Mouse (Mus musculus) kidney, embryonic 16.5 days (tissue): ENCODE measurements around the gene Ormdl3. TPM values are rescaled to one million over a fixed set of nuclear protein-coding genes. Genes with fewer than 3 reads are reported as not detected.

Experiments used
- ATAC-seq: fragments of 200-750 bp; cut with Nextera tagmentation; 2 replicates; pipeline ENCODE4 v1.8.0; 2017; ENCODE audit warnings: moderate TSS enrichment; ENCODE audit not compliant: low FRiP score, low TSS enrichment
- H3K27ac ChIP-seq: fragments of 300-500 bp; sonication (generic); 2 replicates; pipeline ENCODE4 v1.5.1; 2014; ENCODE audit warnings: low read length
- H3K27me3 ChIP-seq: fragments of 300-500 bp; sonication (generic); 2 replicates; pipeline ENCODE4 v1.6.1; 2014; ENCODE audit warnings: low read length, control low read depth, mixed read lengths; ENCODE audit not compliant: insufficient read depth
- H3K36me3 ChIP-seq: fragments of 300-500 bp; sonication (generic); 2 replicates; pipeline ENCODE4 v1.6.1; 2014; ENCODE audit warnings: low read length, control low read depth, mixed read lengths; ENCODE audit not compliant: insufficient read depth
- H3K4me1 ChIP-seq: fragments of 300-500 bp; sonication (generic); 2 replicates; pipeline ENCODE4 v1.6.1; 2014; ENCODE audit warnings: low read length, control low read depth, mixed read lengths; ENCODE audit not compliant: insufficient read depth
- H3K4me2 ChIP-seq: fragments of 300-500 bp; sonication (generic); replicated peaks from 2 replicates; pipeline ENCODE4 v1.6.1; 2014; ENCODE audit warnings: low read depth, low read length
- H3K4me3 ChIP-seq: fragments of 300-500 bp; sonication (generic); 2 replicates; pipeline ENCODE4 v1.5.1; 2014; ENCODE audit warnings: mild to moderate bottlenecking, low read length
- H3K9ac ChIP-seq: fragments of 300-500 bp; sonication (generic); replicated peaks from 2 replicates; pipeline ENCODE4 v1.6.1; 2014; ENCODE audit warnings: low read length
- H3K9me3 ChIP-seq: fragments of 300-500 bp; sonication (generic); 2 replicates; pipeline ENCODE4 v1.6.1; 2016; ENCODE audit warnings: low read length, control low read depth
- WGBS: fragments of 180-500 bp; shearing (Covaris S2); extraction: QIAGEN DNeasy Blood & Tissue Kit; methylation state at CpG from one replicate; pipeline ENCODE4 v1.1.7; 2014; 5-methylcytosine and 5-hydroxymethylcytosine counted together
- polyA plus RNA-seq: library from polyadenylated mRNA; unstranded; fragments of >200 nt; fragmentation: Nextera tagmentation; extraction: Ambion mirVana; gene quantifications from 2 replicates; pipeline ENCODE4 v1.2.1, GENCODE M21; 2015

Gene Ormdl3
- polyA plus RNA-seq, 1 experiment from 2014 or later: 67.2 TPM

DNA sequence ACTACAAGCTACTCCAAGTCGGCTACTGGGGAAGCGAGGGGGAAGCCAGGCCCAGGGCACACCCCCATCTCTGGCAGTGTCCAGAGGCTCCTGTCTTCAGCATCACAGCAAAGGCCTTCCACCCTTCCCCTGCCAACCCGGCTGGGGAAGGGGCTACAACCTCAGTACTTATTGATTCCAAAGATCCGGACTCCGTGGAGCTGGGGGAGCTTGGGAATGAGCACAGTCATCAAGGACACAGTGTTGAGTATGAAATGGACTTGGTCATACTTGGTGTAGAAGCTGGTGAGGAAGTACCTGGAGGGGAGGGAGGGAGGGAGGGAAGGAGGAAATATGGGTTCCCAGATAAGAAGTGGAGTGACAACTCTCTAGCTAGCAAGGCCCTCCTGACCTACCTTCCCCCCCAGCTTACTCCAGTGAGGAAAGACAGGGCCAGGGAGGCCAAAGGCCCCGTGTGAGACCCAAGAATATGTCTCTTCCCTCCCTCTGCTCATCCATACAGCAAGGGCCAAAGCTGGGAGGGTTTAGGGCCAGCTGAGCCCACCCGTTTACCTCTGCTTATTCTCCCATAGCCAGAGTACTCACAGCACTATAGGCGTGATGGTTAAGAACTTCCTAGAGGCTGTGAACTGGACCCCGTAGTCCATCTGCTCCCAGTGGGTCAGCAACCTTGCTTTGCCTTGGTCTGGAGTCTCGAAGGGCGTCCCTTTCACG is 4.5 kb downstream of the Ormdl3 start:
- Histone ChIP-seq H3K4me1 (peaks cover 23% of the 10 kb centered on the region), H3K9me3 (no peaks in the 10 kb centered on the region), H3K27ac (no peak overlapping the region), H3K4me3 (no peak overlapping the region), H3K36me3 (peaks cover 20% of the 10 kb centered on the region), H3K9ac (no peak overlapping the region), H3K4me2 (no peak overlapping the region), H3K27me3 (no peaks in the 10 kb centered on the region)
- ATAC-seq: no peak
- WGBS: 89% methylated on average over 12 of the region's 12 CpGs

DNA sequence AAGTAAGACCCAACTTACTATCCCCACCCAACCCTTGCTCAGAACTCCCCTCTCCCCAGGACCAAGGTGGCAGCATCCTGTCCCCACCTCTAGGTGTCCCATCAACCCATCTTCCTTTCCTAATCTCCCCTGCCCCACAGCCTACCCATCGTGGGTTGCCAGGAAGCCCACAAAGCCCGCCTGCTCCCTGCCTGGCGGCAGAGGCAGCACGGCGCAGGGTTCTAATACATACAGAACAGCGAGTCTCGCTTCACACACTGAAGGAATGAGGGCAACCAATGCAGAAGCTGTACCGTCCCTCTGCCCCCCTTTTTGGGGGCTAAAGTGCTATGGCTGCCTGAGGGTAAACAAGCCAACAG is 5.2 kb downstream of the Ormdl3 start:
- peaks cover 20% of the 10 kb centered on the region for H3K36me3 ChIP-seq
- no peak overlapping the region for H3K27ac ChIP-seq
- H3K27me3 ChIP-seq: no peaks in the 10 kb centered on the region
- no peaks in the 10 kb centered on the region for H3K9me3 ChIP-seq
- peaks cover 18% of the 10 kb centered on the region for H3K4me1 ChIP-seq
- H3K9ac ChIP-seq: no peak overlapping the region
- ATAC-seq: no peak
- no peak overlapping the region for H3K4me3 ChIP-seq
- H3K4me2 ChIP-seq: no peak overlapping the region
- WGBS: 90% methylated on average over 8 of the region's 8 CpGs

DNA sequence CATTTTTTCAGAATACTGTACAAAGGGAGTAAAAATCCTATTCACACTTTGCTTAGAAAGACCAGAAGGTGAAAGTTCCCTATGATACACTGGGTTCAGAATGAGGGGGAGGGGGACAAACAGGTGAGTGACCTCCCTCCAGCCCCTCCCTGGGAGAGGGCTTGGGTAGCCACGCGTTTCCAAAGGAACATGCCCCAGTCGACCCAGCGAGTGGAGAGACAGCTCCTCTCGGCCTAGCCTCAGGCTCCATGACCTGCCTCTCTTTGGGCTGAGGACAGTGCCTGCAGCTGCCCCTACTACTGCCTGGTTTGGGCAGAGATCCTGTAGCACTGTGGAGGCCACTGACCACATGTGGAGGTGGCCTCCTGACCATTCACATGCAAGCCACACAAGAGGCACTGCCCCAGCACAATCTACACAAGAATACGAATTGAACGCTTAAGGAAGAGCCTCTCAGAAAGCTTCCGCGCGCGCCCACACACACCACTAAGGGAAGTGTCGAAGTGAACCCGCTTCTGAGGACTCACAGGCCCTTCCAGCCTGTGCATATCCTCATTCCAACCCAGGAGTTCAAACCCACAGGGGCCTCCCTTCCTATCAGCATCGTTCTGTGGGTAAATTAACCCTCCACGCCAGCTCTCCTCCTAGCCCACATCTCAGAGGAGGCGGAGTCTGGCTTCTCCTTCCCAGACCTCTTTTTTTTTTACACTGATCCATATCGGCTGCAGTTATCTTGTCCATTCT is 5.7 kb downstream of the Ormdl3 start:
- Histone ChIP-seq H3K9ac (no peak overlapping the region), H3K4me1 (peaks cover 17% of the 10 kb centered on the region), H3K4me2 (no peak overlapping the region), H3K27me3 (no peaks in the 10 kb centered on the region), H3K27ac (no peak overlapping the region), H3K4me3 (no peak overlapping the region), H3K36me3 (peaks cover 20% of the 10 kb centered on the region), H3K9me3 (no peaks in the 10 kb centered on the region)
- 70% methylated on average over 17 of the region's 17 CpGs for WGBS
- no peak for ATAC-seq

DNA sequence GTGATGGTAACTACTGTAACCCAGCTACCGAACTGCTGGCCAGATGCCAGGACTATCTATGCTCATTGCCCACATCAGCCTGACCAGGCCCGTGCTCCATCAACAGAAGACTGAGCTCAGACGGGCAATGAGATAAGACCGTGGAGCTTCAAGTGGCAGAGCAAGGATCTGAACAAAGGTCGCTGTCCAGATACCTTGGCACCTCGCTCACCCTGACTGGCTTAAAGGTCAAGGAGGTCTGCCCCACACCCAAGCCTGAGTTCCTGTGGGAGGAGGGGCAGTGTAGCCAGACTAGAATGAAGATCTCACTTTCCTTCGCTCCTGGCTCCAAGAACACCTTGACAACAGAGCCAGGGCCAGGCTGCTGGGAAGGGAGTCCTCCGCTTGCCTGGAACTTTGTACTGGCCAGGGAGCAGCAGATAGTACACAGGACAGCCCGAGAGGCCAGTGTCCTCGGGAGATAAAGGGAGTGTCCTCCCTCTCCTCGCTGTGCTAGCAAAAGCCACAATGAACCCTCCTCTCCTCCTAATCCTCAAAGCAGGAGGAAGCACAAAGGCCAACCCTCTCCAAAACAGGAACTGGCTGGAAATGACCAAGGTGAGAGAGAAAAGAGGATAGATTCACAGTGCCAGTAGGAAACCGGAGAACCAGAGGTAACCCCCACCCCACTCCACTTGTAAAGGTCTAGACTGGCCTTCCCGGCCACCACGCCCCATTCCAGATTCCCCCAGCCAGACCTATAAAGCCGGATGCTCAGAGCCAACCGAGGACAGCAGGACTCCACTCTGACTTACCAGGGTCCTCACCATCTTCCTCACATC is 6.7 kb downstream of the Ormdl3 start:
- no peaks in the 10 kb centered on the region for H3K27me3 ChIP-seq
- H3K27ac ChIP-seq: no peak overlapping the region
- no peak overlapping the region for H3K4me3 ChIP-seq
- no peaks in the 10 kb centered on the region for H3K9me3 ChIP-seq
- H3K36me3 ChIP-seq: peaks cover 20% of the 10 kb centered on the region
- H3K4me1 ChIP-seq: peaks cover 8% of the 10 kb centered on the region
- H3K4me2 ChIP-seq: no peak overlapping the region
- no peak for ATAC-seq
- 77% methylated on average over 16 of the region's 16 CpGs for WGBS
- H3K9ac ChIP-seq: no peak overlapping the region

DNA sequence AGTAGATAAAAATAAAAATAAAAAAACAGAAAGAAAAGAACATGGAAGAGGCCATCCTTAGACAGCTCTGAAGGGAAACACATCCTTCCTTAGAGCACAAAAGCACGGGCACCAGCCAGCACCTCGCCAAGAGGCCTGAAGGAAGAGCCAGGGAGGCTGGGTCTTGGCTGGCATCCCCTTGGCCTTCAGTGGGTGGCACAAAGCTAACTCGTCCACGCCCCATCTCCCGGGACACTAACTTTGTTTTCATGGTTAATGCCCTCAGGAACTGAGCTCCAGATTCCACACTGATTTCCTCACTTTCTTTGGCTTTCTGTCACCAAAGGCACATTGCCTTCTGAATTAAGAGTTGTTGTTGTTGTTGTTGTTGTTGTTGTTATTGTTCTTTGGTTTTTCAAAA is 9.4 kb downstream of the Ormdl3 start:
- H3K4me2 ChIP-seq: no peak overlapping the region
- 79% methylated on average over 5 of the region's 5 CpGs for WGBS
- no peak overlapping the region for H3K4me3 ChIP-seq
- no peak for ATAC-seq
- H3K27ac ChIP-seq: no peak overlapping the region
- H3K27me3 ChIP-seq: no peaks in the 10 kb centered on the region
- H3K9me3 ChIP-seq: no peaks in the 10 kb centered on the region
- no peak overlapping the region for H3K9ac ChIP-seq
- peaks cover 9% of the 10 kb centered on the region for H3K36me3 ChIP-seq
- H3K4me1 ChIP-seq: no peaks in the 10 kb centered on the region

DNA sequence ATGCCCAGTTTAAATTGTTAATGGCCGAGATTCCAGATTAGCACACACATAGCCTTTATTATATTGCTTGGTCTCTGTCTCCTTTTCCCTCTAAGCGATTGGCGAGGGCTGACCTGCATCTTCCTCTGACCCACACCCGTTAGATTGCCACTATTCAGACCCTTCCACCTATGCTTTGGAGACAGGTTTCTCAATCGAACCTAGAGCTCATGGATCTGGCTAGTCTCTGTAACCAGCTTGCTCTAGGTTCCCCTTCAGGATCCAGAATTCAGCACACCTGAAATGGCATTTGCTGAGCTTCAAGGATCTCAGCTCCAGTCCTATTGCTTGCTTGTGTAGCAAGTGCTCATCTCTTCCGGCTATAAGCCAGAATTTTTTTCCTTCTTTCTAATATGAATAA is 17.7 kb downstream of the Ormdl3 start:
- Histone ChIP-seq H3K4me2 (no peak overlapping the region), H3K9ac (no peak overlapping the region), H3K4me1 (no peaks in the 10 kb centered on the region), H3K27ac (no peak overlapping the region), H3K4me3 (no peak overlapping the region), H3K9me3 (no peaks in the 10 kb centered on the region), H3K36me3 (no peaks in the 10 kb centered on the region), H3K27me3 (no peaks in the 10 kb centered on the region)
- ATAC-seq: no peak
- WGBS: 79% methylated on average over 6 of the region's 6 CpGs

DNA sequence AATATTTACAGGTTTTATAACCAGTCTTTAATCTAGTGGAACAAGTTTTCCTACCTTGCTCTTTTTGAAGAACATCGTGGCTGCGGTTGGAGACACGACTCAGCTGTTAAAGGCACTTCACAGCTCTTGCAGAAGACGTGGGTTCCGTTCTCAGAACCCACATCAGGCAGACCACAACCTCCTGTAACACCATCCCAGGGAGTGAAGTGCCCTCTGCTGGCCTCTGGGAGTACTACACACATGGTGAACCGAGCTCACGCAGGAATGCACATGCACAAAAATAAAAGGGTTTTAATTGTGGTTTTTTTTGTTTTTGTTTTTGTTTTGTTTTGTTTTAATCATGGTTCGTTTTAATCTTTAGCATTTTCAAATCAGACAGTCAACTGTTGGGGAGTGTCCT is 18.8 kb downstream of the Ormdl3 start:
- Histone ChIP-seq H3K4me2 (no peak overlapping the region), H3K9me3 (no peaks in the 10 kb centered on the region), H3K9ac (no peak overlapping the region), H3K4me1 (no peaks in the 10 kb centered on the region), H3K27ac (no peak overlapping the region), H3K36me3 (no peaks in the 10 kb centered on the region), H3K4me3 (no peak overlapping the region), H3K27me3 (no peaks in the 10 kb centered on the region)
- no peak for ATAC-seq
- 88% methylated on average over 8 of the region's 8 CpGs for WGBS

DNA sequence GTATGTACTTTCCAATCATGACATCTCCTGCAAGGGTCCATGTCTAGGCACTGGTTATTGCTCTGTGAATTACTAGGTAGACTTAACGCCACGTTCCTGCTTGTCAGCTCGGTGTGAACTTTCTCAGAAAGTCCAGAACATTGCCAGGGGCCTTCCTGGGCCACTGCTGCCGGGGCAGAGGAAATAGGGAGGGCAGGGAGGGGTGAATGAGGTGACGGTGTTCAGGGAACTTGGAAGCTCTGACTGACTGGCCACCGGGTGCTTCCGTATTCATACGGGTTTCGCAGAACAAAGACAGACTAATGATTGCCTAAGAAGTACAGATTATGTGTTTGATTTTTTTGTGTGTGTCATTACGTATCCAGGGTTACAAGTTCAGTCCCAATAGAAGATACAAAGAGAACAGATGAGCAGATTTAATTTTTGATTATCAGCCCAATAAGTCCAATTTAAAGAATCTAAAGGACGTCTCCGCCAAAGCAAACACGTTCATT is 23.2 kb downstream of the Ormdl3 start:
- Histone ChIP-seq H3K4me3 (no peak overlapping the region), H3K4me1 (no peaks in the 10 kb centered on the region), H3K9me3 (no peaks in the 10 kb centered on the region), H3K9ac (no peak overlapping the region), H3K36me3 (no peaks in the 10 kb centered on the region), H3K27ac (no peak overlapping the region), H3K4me2 (no peak overlapping the region), H3K27me3 (peaks cover 3% of the 10 kb centered on the region; the same call in 1 of the 2 replicates)
- 44% methylated on average over 13 of the region's 13 CpGs for WGBS
- no peak for ATAC-seq

DNA sequence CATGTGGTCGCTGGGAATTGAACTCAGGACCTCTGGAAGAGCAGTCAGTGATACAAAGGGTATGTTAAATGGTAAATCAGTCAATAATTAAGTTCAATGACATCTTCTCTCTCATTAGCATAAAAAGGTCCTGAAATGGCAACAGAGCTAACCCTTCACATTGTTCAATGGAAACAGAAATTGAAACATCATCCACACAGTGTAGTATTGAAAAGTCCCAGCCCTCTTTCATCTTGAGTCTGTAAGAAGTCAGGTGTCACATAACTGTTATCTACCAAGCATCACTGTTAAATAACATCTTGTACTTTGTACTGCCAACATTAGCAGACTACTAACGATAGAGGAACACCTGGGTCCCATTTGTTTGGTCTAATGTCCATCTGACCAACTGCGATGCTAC is 24.1 kb downstream of the Ormdl3 start:
- H3K9ac ChIP-seq: no peak overlapping the region
- H3K27ac ChIP-seq: no peak overlapping the region
- peaks cover 3% of the 10 kb centered on the region; the same call in 1 of the 2 replicates for H3K27me3 ChIP-seq
- ATAC-seq: no peak
- H3K4me1 ChIP-seq: no peaks in the 10 kb centered on the region
- H3K9me3 ChIP-seq: no peaks in the 10 kb centered on the region
- no peak overlapping the region for H3K4me2 ChIP-seq
- no peak overlapping the region for H3K4me3 ChIP-seq
- 85% methylated on average over 3 of the region's 3 CpGs for WGBS
- H3K36me3 ChIP-seq: no peaks in the 10 kb centered on the region
